Mouse (Mus musculus) bone marrow, adult 2 months (tissue): ENCODE measurements around the gene Tgtp2.

Experiments used
- CTCF ChIP-seq: fragments of 200-500 bp; IDR thresholded peaks from 2 replicates; pipeline ENCODE4 v1.5.1; 2011; ENCODE audit warnings: low read length, control low read depth; ENCODE audit not compliant: control insufficient read depth, insufficient read depth
- POLR2A ChIP-seq: fragments of 200-500 bp; IDR thresholded peaks from 2 replicates; pipeline ENCODE4 v1.6.1; 2011; ENCODE audit warnings: low read depth, mild to moderate bottlenecking, control low read depth, low read length, borderline replicate concordance; ENCODE audit not compliant: control insufficient read depth

GRCm38 (mm10) chr11:49090551-49090950 lies 26.5 kb upstream of the Tgtp2 start:
- TF ChIP-seq POLR2A (no peak), CTCF (no peak)
